Mouse (Mus musculus) limb, embryonic 14.5 days (tissue): ENCODE measurements around the gene Ado. TPM values are rescaled to one million over a fixed set of nuclear protein-coding genes. Genes with fewer than 3 reads are reported as not detected.

Experiments used
- ATAC-seq: fragments of 200-750 bp; cut with Nextera tagmentation; 2 replicates; pipeline ENCODE4 v1.8.0; 2017; ENCODE audit warnings: low read depth, moderate number of reproducible peaks, moderate TSS enrichment; ENCODE audit not compliant: low FRiP score
- DNase-seq: peaks from one replicate; pipeline ENCODE4 v3.0.0-alpha.2; 2015; ENCODE audit warnings: low spot score
- H3K27ac ChIP-seq: fragments of 300-500 bp; sonication (generic); replicated peaks from 2 replicates; pipeline ENCODE4 v1.5.1; 2014; ENCODE audit warnings: low read depth, mild to moderate bottlenecking, low read length, moderate library complexity, mixed read lengths
- H3K27me3 ChIP-seq: fragments of 300-500 bp; sonication (generic); 2 replicates; pipeline ENCODE4 v1.6.1; 2014; ENCODE audit warnings: low read length, mixed read lengths; ENCODE audit not compliant: control insufficient read depth, insufficient read depth
- H3K36me3 ChIP-seq: fragments of 300-500 bp; sonication (generic); 2 replicates; pipeline ENCODE4 v1.6.1; 2014; ENCODE audit warnings: mild to moderate bottlenecking, low read length, moderate library complexity, mixed read lengths; ENCODE audit not compliant: control insufficient read depth, insufficient read depth
- H3K4me1 ChIP-seq: fragments of 300-500 bp; sonication (generic); 2 replicates; pipeline ENCODE4 v1.6.1; 2014; ENCODE audit warnings: antibody characterized with exemption, low read length, mixed read lengths; ENCODE audit not compliant: control insufficient read depth, insufficient read depth
- H3K4me2 ChIP-seq: fragments of 300-500 bp; sonication (generic); replicated peaks from 2 replicates; pipeline ENCODE4 v1.6.1; 2014; ENCODE audit warnings: low read depth, mild to moderate bottlenecking, low read length, moderate library complexity; ENCODE audit not compliant: severe bottlenecking
- H3K4me3 ChIP-seq: fragments of 300-500 bp; sonication (generic); replicated peaks from 2 replicates; pipeline ENCODE4 v1.5.1; 2014; ENCODE audit warnings: low read length
- H3K9ac ChIP-seq: fragments of 300-500 bp; sonication (generic); 2 replicates; pipeline ENCODE4 v1.6.1; 2014; ENCODE audit warnings: mild to moderate bottlenecking, low read depth, low read length, moderate library complexity; ENCODE audit not compliant: severe bottlenecking
- H3K9me3 ChIP-seq: fragments of 300-500 bp; sonication (generic); 2 replicates; pipeline ENCODE4 v1.6.1; 2016; ENCODE audit warnings: low read length; ENCODE audit not compliant: control insufficient read depth
- POLR2A ChIP-seq: fragments of 200-500 bp; IDR thresholded peaks from 2 replicates; pipeline ENCODE4 v1.8.0; 2012; ENCODE audit warnings: inconsistent platforms, mild to moderate bottlenecking, moderate library complexity, borderline replicate concordance; ENCODE audit not compliant: insufficient read depth, insufficient read length; ENCODE audit errors: extremely low read depth
- WGBS: fragments of 180-500 bp; shearing (Covaris S2); extraction: QIAGEN DNeasy Blood & Tissue Kit; methylation state at CpG from one replicate; pipeline ENCODE4 v1.1.7; 2014; 5-methylcytosine and 5-hydroxymethylcytosine counted together
- polyA plus RNA-seq, 2 experiments: library from polyadenylated mRNA; depleted of rRNA in 1 of 2; stranded (reverse) in 1 of 2; unstranded in 1 of 2; fragments of >200 nt; fragmentation: Nextera tagmentation in 1 of 2; extraction: Ambion mirVana in 1 of 2; gene quantifications; 2 replicates each; pipeline versions ENCODE4 v1.2.1 to v1.2.3; 2012 to 2014

The Ado gene
- polyA plus RNA-seq, 2 experiments = 14.1 to 63.8 TPM

- H3K4me1 ChIP-seq = peaks cover 21% of the 10 kb centered on the region
- no peaks in the 10 kb centered on the region for H3K9me3 ChIP-seq
- no peak overlapping the region for H3K27ac ChIP-seq
- ATAC-seq (no peak), DNase-seq (no peak)
- H3K36me3 ChIP-seq = peaks cover under 1% of the 10 kb centered on the region; the same call in 1 of the 2 replicates
- 36% methylated on average over 3 of the region's 6 CpGs for WGBS
- H3K4me2 ChIP-seq = no peak overlapping the region
- peak overlapping the region; percentile 66 for H3K4me3 ChIP-seq
- H3K9ac ChIP-seq = no peak overlapping the region
- peaks cover 64% of the 10 kb centered on the region for H3K27me3 ChIP-seq
- TF ChIP-seq POLR2A = no peak
Observed at GRCm38 (mm10) chr10:67539401-67539730, 9.4 kb downstream of the Ado start.

GRCm38 (mm10) chr10:67538585-67539400, 10.0 kb downstream of the Ado start:
- H3K4me1 ChIP-seq = peaks cover 21% of the 10 kb centered on the region
- ATAC-seq = no peak

GRCm38 (mm10) chr10:67538106-67538505, 10.6 kb downstream of the Ado start:
- no peak for TF ChIP-seq POLR2A
- Histone ChIP-seq H3K27me3 (peaks cover 76% of the 10 kb centered on the region), H3K27ac (no peak overlapping the region), H3K4me1 (peaks cover 21% of the 10 kb centered on the region), H3K4me2 (peak overlapping the region; percentile 99), H3K36me3 (no peaks in the 10 kb centered on the region), H3K9ac (no peak overlapping the region), H3K9me3 (no peaks in the 10 kb centered on the region), H3K4me3 (peak overlapping the region; percentile 66)
- 2% methylated on average over 19 of the region's 19 CpGs for WGBS
- ATAC-seq (no peak), DNase-seq (no peak)

More at GRCm38 (mm10) chr10:67538585-67539400, 10.0 kb downstream of the Ado start:
- no peaks in the 10 kb centered on the region for H3K9me3 ChIP-seq
- peaks cover 70% of the 10 kb centered on the region for H3K27me3 ChIP-seq
- WGBS = 3% methylated on average over 39 of the region's 50 CpGs
- peak overlapping the region; percentile 99 for H3K4me2 ChIP-seq
- no peak overlapping the region for H3K9ac ChIP-seq
- H3K36me3 ChIP-seq = no peaks in the 10 kb centered on the region
- no peak for TF ChIP-seq POLR2A
- DNase-seq = no peak
- peak overlapping the region; percentile 66 for H3K4me3 ChIP-seq
- H3K27ac ChIP-seq = no peak overlapping the region

- H3K27me3 ChIP-seq = peaks cover 76% of the 10 kb centered on the region
- peak; percentile 95 for DNase-seq
- peak overlapping the region; percentile 58; the same call in 1 of the 2 replicates for H3K27ac ChIP-seq
- peaks cover 21% of the 10 kb centered on the region for H3K4me1 ChIP-seq
- H3K36me3 ChIP-seq = no peaks in the 10 kb centered on the region
- no peaks in the 10 kb centered on the region for H3K9me3 ChIP-seq
- no peak for TF ChIP-seq POLR2A
- H3K9ac ChIP-seq = peak overlapping the region; percentile 50
- ATAC-seq = peak; percentile 91
- WGBS = under 1% methylated on average over 51 of the region's 51 CpGs
- peak overlapping the region; percentile 99 for H3K4me2 ChIP-seq
- H3K4me3 ChIP-seq = peak overlapping the region; percentile 66
Observed at GRCm38 (mm10) chr10:67537151-67537994, 11.4 kb downstream of the Ado start.

- 3% methylated on average over 14 of the region's 32 CpGs for WGBS
- no peak overlapping the region for H3K27ac ChIP-seq
Observed at GRCm38 (mm10) chr10:67536621-67537141, 12.1 kb downstream of the Ado start.

More at GRCm38 (mm10) chr10:67536621-67537141, 12.1 kb downstream of the Ado start:
- Histone ChIP-seq H3K27me3 (peaks cover 70% of the 10 kb centered on the region), H3K9ac (peak overlapping the region; percentile 40; the same call in 1 of the 2 replicates), H3K36me3 (no peaks in the 10 kb centered on the region), H3K9me3 (no peaks in the 10 kb centered on the region), H3K4me1 (peaks cover 21% of the 10 kb centered on the region), H3K4me3 (peak overlapping the region; percentile 66), H3K4me2 (peak overlapping the region; percentile 99)
- TF ChIP-seq POLR2A = no peak
- ATAC-seq (peak; percentile 17), DNase-seq (peak; percentile 23)
